Mouse (Mus musculus): ENCODE results near the gene Phldb1.

Gene Phldb1

DNA sequence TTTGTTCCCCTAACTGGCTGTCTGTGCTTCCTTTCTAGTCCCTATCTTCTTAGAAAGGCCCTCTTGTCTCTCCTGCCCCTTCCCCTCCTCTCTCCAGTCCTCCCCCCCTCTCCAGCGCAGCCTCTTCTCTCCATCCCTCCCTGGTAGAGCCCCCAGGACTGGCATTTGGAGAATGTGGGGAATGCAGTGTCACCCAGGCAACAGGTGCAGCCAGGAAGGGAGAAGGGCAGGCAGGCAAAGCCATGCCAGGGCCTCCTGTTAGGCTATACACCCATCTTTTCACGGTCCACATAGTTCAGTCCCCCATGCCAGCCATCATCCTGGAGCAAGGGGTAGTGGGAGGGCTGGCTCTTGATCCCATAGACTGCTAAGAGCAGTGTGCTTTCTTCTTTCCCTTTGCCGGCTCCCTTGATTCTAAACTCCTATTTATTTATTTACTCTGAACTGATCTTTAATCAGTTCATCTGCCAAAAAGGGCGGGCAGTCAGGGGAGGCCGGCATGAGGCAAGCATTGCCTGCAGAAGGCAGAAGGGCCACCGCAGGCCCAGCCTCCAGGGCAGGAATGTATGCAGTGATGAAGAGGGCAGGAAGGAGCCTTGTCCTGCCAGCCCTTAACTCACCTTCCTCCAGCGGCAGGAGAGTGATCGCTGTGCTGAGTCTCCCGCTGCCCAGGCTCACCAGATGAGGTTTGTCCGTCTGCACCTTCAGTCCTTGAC lies 8.4 kb downstream of the Phldb1 start:
- in situ Hi-C loops (cut with MboI, MseI), result no loop called here

DNA sequence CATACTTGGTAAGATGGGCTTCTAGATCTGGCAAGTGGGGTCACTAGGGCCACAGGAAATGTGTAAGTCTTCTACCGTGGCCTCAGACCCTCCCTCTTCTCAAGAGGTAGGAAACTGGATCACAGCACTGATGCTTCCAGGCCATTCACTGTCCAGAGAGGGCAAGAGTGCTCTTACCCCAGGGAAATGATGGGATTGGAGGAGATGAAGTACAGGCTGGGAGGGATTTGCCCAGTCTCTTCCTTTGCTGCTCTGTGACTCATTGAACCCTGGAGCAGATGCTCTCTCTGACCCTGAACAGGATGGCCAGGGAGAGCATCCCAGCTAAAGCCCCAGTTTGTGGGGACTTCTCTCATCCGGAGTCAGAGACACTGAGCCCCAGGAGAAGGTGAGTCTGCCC lies 10.3 kb downstream of the Phldb1 start:
- in situ Hi-C loops (cut with MboI, MseI), result no loop called here

GRCm38 (mm10) chr9:44724223-44724622 lies 10.8 kb downstream of the Phldb1 start:
- in situ Hi-C loops (cut with MboI, MseI), result no loop called here

DNA sequence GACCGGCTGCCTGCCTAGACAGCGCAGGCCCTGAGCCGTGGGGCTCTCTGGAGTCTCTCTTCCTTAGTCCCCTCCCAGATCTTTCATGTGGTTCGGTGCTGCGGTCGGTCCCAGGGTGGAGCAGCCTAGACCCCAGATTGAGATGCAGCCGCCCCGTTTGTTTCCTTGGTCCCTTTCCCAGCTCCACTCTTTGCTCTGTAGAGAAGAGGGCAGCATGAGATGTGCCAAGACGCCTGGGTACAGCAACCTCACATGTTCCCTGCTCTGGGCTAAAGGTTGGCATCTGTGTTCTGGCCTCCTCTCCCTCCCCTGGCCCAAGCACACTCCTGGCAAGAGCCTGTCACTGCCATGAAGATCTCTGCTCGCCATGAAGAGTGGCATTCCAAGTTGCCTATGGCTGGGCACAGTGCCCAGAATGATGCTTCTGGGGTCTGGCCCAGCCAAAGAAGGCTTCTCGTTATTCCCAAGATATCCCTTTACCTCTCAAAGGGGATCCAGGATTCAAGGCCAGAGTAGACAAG lies 11.4 kb downstream of the Phldb1 start:
- in situ Hi-C loops (cut with MboI, MseI), result no loop called here

- in situ Hi-C loops (cut with MboI, MseI), result no loop called here
Observed at GRCm38 (mm10) chr9:44723008-44723407, 12.0 kb downstream of the Phldb1 start.

- in situ Hi-C loops (cut with MboI, MseI), result no loop called here
Observed at GRCm38 (mm10) chr9:44722575-44722974, 12.4 kb downstream of the Phldb1 start.

DNA sequence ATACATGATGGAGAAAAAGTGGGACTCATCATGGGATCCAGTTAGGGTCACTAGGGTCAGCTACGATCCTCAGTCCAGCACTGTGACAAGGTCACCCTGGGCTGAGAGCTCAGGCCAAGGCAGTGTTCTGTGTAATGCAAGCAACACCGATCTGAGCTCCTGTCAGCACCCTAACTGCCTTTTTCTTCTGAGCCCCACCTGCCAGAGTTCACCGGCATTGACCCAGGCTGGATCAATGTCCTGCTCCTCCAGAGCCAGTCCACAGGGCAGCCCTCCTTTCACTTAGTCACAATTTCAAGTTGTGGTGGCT lies 13.2 kb downstream of the Phldb1 start:
- in situ Hi-C loops (cut with MboI, MseI), result no loop called here

DNA sequence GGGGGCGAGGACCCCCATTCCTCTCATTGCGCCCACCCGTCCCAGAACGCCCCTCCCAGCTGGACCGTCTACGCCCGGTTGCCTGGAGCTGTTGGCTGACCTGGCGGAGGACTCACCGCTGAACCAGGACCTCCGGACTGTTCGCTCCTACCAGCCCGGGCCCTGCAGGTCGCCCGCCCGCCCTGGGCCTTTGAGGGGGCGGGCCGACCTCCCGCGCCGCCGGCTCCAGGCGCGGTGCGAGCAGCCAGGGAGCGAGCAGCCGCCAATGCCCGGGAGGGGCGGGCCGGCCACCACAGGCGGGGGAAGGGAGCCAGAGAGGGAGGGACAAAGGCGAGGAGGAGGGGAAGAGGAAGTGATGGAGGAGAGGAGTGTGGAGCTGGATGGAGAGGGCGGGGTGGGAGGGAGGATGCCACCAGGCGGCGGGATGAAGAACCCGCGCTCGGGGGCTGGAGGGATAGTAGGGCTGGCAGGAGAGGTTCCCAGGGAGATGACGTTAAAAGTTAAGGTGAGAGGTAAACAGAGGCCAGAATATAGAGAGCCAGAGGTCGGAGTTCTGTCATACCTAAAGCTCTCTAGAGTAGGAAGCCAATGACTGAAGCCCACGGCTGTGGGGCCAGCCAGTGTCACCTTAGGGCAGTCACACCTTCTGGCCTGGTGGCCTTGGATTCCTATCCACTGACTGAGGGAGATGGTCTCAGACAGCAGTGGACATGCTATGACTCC lies 13.7 kb downstream of the Phldb1 start:
- in situ Hi-C loops (cut with MboI, MseI), result no loop called here

- in situ Hi-C loops (cut with MboI, MseI), result no loop called here
Observed at GRCm38 (mm10) chr9:44720358-44721153, 14.4 kb downstream of the Phldb1 start.

DNA sequence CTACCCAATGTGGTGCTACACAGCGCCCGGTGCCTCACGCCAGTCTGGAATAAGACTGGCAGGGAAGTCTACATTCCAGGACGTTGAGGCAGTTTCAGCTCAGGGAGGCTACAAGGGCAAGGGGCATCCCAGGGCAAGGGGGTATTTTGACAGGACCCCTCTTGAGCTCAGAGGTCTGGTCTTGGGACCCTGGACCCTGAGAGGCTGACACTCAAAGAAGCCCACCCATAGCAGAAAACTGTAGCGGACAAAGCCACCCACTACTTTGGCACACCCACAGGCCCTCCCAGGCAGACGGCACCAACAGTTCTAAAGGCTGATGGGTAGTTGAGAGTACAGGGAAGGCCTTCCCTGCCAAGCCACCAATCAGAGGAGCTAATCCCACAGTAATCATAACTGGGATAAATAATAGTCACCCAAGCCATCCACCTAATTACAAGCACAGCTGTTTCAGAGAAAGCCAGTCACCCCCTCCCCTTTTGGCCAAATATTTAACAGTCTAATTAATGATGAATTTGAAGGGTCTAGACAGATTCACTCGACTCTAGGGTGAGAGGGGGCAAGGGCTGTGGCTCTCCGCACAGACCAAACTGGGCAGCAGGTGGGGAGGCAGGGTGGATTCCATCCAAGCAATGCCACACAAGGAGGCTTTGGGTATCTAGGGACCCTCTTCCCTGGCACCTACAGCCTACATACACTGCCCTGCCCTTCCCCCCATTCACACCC lies 15.2 kb downstream of the Phldb1 start:
- in situ Hi-C loops (cut with MboI, MseI), result no loop called here

DNA sequence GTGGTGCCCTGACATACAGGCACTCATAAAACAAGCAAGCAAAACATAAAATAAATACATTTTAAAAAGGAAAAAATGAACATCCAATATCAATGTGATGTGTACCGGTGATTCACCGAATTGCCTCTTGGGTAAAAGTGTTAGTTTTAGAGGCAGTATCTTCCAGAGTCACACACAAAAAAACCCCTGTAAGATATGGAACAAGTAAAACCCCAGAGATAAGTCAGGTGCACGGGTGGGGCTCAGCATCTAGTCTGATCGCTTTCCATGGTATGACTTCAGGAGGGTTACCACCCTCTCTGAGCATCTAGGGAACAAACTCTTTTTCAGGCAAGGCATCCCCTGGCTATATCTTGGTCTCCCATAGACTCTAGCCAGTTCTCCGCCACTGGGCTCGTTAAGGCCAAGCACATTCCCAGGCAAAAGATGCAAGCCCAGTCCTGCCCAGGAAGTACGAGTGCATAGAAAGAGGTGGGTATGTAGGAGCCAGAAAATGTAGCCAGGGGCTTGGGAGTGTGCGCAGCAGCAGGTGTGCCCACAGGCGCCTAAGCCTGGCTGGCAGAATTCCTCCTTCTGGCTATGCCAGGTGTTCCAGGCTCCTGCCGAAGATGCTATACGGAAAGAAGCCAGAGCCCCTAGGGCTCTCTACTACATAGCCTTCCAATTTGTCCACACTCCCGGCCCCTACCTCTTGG lies 15.9 kb downstream of the Phldb1 start:
- in situ Hi-C loops (cut with MboI, MseI), result no loop called here

GRCm38 (mm10) chr9:44717822-44718242 lies 17.2 kb downstream of the Phldb1 start:
- in situ Hi-C loops (cut with MboI, MseI), result no loop called here

GRCm38 (mm10) chr9:44716997-44717821 lies 17.8 kb downstream of the Phldb1 start:
- in situ Hi-C loops (cut with MboI, MseI), result no loop called here

- in situ Hi-C loops (cut with MboI, MseI), result no loop called here
Observed at GRCm38 (mm10) chr9:44715705-44716362, 19.2 kb downstream of the Phldb1 start.

DNA sequence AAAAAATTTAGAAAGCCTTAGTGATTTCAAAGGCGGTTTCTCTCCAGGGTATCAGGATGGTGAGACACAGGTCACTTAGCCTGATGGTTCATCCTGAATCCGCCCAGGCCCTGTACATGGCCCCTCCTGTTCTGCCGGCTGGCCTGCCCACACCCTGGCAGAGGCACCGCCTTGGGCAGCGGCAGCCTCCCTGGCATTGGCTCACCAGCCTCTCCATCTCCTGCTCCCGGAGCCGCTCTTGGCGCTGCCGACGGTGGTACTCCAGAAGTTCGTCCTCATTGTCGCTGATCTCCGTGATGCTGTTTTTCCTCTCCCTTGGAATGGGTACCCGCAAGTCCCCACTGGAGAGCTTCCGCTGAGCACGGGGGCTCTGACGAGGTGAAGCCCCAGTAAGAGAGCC lies 19.9 kb downstream of the Phldb1 start:
- in situ Hi-C loops (cut with MboI, MseI), result no loop called here

DNA sequence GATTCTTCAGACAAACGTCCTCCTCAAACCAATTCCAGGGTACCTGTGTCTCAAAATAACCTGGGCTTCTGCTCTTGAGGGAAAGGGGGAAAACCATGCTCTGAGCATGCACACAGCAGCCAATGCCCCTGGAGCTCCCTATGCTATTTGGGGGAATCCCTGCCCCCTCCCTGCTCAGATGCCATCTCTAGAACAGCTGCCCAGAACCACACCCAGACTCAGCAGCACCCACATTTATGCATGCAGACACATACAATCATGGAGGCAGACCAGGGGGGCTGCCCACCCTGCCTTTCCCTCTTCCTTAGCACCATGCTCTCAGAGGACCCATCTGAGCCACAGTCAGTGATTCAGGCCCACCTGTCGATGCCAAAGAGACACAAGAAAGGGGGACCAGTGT lies 21.4 kb downstream of the Phldb1 start:
- in situ Hi-C loops (cut with MboI, MseI), result no loop called here

GRCm38 (mm10) chr9:44713080-44713479 lies 21.9 kb downstream of the Phldb1 start:
- in situ Hi-C loops (cut with MboI, MseI), result no loop called here

GRCm38 (mm10) chr9:44711602-44712001 lies 23.4 kb downstream of the Phldb1 start:
- in situ Hi-C loops (cut with MboI, MseI), result no loop called here

DNA sequence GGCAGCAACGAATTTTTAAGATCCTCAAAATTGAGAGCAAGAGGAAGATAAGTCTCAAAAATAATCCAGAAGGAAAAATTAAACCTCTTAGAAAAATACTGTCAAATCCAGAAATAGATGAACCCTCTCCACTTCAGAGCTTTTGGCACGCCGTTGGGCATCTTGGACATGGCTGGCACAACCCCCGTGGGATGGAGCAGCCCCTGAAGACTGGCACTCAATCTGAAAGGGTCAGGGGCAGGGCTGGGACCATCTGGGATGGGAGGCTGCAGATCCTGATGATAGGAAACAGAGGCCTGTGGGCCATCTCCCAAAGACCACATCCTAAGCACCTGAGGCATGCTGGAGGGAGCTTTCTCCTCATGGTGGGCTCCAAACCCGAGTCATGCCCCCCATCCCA lies 24.8 kb downstream of the Phldb1 start:
- in situ Hi-C loops (cut with MboI, MseI), result no loop called here

DNA sequence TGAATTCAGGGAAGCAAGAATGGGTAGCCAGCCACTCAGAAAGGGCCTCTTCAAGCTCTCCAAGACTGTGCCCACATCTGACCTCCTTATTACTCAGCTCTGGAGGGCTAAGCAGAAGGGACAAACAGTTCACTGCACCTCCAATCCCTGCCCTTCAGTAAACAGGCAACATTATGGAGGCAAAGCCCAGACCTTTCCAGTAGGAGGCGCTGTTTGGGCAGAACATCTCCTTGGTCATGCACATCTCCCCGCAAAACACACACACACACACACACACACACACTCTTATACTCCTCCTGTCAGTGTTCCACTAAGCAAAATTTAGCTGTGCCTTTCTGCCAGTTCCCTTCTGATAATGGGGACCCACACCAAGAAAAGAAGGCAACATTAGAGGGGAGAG lies 25.4 kb downstream of the Phldb1 start:
- in situ Hi-C loops (cut with MboI, MseI), result no loop called here
